Mouse (Mus musculus) lung, postnatal 25 days (tissue): ENCODE measurements around the gene Olfr589.
"Not testable (repeated sequence)": the region's sequence is repeated elsewhere in the genome, so short reads cannot be mapped to it uniquely, and the experiment has no call there.

Experiments used
- DNase-seq: peaks from one replicate; pipeline ENCODE4 v3.0.0; 2022; ENCODE audit warnings: low spot score

The Olfr589 gene

GRCm38 (mm10) chr7:103156256-103156655 lies at the start of gene Olfr589:
Olfr589 (minus strand) TSS chr7:103156356.
- no peak for DNase-seq

DNA sequence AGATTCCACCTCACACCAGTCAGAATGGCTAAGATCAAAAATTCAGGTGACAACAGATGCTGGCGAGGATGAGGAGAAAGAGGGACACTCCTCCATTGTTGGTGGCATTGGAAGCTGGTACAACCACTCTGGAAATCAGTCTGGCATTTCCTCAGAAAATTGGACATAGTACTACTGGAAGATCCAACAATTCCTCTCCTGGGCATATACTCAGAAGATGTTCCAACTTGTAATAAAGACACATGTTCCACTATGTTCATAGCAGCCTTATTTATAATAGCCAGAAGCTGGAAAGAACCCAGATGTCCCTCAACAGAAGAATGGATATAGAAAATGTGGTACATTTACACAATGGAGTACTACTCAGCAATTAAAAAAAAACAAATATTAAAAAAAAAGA lies 28.3 kb upstream of the Olfr589 start, which contains the start of gene Olfr592:
TSS of gene Olfr592 (plus strand) at position 301 of the 400 bp plus-strand sequence.
- DNase-seq, result not testable (repeated sequence)

DNA sequence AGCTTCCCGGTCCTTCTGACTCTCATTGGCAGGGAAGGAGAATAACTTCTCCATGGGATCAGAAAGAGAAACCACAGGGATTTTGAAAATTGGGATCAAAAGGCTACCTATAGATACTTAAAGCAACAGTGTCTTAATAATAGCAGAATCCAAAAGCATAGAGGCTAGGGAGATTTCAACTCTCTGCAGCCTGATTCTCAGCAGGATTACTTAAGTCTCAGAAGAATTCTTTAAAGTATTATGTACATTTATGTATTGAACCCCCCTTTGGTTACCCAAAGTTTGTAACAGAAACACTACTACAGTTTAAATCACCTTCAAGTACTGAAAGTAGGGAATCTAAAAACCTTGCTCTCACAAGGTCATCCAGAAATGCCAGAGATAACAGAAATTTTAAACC lies 22.1 kb upstream of the Olfr589 start, which contains the start of gene Olfr591:
TSS of gene Olfr591 (minus strand) at position 101 of the 400 bp plus-strand sequence.
- no peak for DNase-seq

DNA sequence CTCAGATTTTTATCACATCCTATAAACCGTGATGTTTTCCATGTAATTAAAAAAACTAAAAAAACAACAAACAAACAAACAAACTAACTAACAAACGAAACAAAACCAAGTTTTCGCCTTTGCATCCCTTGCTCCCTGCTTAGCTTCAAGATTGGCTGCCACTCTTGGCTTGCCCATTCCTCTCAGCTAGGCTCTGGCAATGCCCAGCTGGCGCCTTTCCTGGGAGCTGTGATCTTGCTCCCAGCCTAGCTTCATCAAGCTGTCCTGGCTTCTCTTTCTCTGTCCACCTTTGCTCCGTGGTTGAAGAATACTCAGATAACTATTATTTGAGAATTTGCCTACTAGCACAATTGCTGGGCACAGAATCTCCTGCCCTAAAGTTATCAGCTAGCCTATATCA lies 13.5 kb upstream of the Olfr589 start:
- DNase-seq, result no peak

GRCm38 (mm10) chr7:103140579-103140978 lies 15.6 kb downstream of the Olfr589 start, which contains the start of gene Olfr588-ps1:
Olfr588-ps1 (plus strand) TSS chr7:103140879.
- DNase-seq, result no peak

DNA sequence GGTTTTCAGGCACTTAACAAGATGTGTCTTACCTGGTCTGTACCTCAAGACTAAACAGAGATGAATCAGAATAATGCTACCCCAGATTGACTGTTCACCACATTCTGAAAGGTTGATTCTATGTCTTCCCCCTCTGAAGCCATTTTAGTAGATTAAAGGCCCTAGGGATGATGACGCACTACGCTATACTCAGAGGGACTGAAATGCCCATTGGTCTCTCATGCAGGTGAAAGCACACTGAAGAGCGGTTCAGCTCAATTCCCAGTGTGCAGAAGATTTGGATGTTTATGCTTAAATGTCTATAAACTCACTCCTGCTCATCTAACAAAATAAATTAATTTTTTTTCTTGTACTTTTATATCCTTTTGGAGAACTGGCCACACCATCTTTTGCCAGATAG lies 30.6 kb downstream of the Olfr589 start, which contains the start of gene Olfr586:
TSS of gene Olfr586 (minus strand) at position 101 of the 400 bp plus-strand sequence.
- DNase-seq, result no peak

DNA sequence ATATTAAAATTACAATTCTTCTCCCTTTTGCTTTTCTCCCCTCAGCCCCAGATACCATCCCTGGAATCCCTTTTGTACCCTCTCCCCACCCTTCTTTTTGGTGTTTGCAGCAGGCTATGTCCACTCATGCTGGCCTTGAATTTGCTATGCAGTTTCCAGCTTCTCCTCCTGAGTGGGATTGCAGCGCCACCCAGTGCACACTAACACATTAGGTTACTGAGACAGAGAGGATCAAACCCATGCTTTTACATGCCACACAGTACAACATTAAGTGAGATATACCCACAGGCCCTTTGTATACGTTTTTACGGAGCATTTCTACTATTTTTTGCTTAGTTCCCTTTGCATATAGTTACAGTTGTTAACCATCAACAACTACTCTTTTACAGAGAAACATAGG lies 36.8 kb downstream of the Olfr589 start:
- DNase-seq, result no peak
